Mouse (Mus musculus): ENCODE results near the gene Abcg5. TPM values are rescaled to one million over a fixed set of nuclear protein-coding genes. Genes with fewer than 3 reads are reported as not detected.

Gene Abcg5
- 99.0 TPM for polyA plus RNA-seq (2014; fragmentation: Illumina TruSeq; extraction: RNeasy Lipid Tissue Mini Kit (QIAGEN cat#74804); ENCODE audit: low read depth, low replicate concordance)

GRCm38 (mm10) chr17:84682734-84683717 is at the start of gene Abcg5:
TSS of gene Abcg5 (minus strand) at chr17:84683011.

GRCm38 (mm10) chr17:84675951-84676366 is 6.9 kb downstream of the Abcg5 start, which contains the start of gene Abcg8:
TSS of gene Abcg8 (plus strand) at chr17:84676302.

GRCm38 (mm10) chr17:84626276-84626856 is 56.4 kb downstream of the Abcg5 start, which contains the start of gene Dync2li1:
TSS of gene Dync2li1 (plus strand) at chr17:84626496.

Other genes with a start within 250 kb of the Abcg5 start
- 2.3 TPM for gene Thada, start 216.8 kb downstream of the Abcg5 start, polyA plus RNA-seq (2014; fragmentation: Illumina TruSeq; extraction: RNeasy Lipid Tissue Mini Kit (QIAGEN cat#74804); ENCODE audit: low read depth, low replicate concordance)
- 0.61 TPM for gene Plekhh2, start 171.1 kb downstream of the Abcg5 start, polyA plus RNA-seq (2014; fragmentation: Illumina TruSeq; extraction: RNeasy Lipid Tissue Mini Kit (QIAGEN cat#74804); ENCODE audit: low read depth, low replicate concordance)
- gene Dync2li1, start 56.5 kb downstream of the Abcg5 start, polyA plus RNA-seq (2014; fragmentation: Illumina TruSeq; extraction: RNeasy Lipid Tissue Mini Kit (QIAGEN cat#74804); ENCODE audit: low read depth, low replicate concordance) = 0.74 TPM
- 39.7 TPM for gene Abcg8, start 6.7 kb downstream of the Abcg5 start, polyA plus RNA-seq (2014; fragmentation: Illumina TruSeq; extraction: RNeasy Lipid Tissue Mini Kit (QIAGEN cat#74804); ENCODE audit: low read depth, low replicate concordance)
- 47.5 TPM for gene Lrpprc, start 107.8 kb upstream of the Abcg5 start, polyA plus RNA-seq (2014; fragmentation: Illumina TruSeq; extraction: RNeasy Lipid Tissue Mini Kit (QIAGEN cat#74804); ENCODE audit: low read depth, low replicate concordance)